Mouse (Mus musculus): ENCODE measurements at regions not wholly inside any gene's neighbourhood (a gene's known extent, or its start where the extent isn't known, plus 50 kb on each side); places are given as distances from the start of the nearest gene placed in this dataset.

GRCm38 (mm10) chr8:115786185-115786584 lies 78.6 kb upstream of the Maf start:
- TF ChIP-seq CTCF (IDR thresholded peaks at IDR 0.05; ENCODE audit: control insufficient read depth, insufficient read depth, insufficient replicate concordance, low read depth, low read length) (no peak), POLR2A (IDR thresholded peaks at IDR 0.05; ENCODE audit: control insufficient read depth, low read depth, low read length) (no peak)
